Mouse (Mus musculus) forebrain, postnatal 0 days (tissue): ENCODE data around the gene Car4. TPM values are rescaled to one million over a fixed set of nuclear protein-coding genes. Genes with fewer than 3 reads are reported as not detected.

Source experiments
- ATAC-seq: fragments of 200-750 bp; cut with Nextera tagmentation; 2 replicates; pipeline ENCODE4 v1.8.0; 2017; ENCODE audit warnings: mild to moderate bottlenecking, moderate library complexity
- DNase-seq: peaks from one replicate; pipeline ENCODE4 v3.0.0-alpha.2; 2015
- H3K27ac ChIP-seq: fragments of 300-500 bp; sonication (generic); 2 replicates; pipeline ENCODE4 v1.5.1; 2014; ENCODE audit warnings: low read depth, mild to moderate bottlenecking, antibody characterized with exemption, low read length, moderate library complexity, mixed read lengths
- H3K27me3 ChIP-seq: fragments of 300-500 bp; sonication (generic); 2 replicates; pipeline ENCODE4 v1.6.1; 2014; ENCODE audit warnings: mild to moderate bottlenecking, low read length, mixed read lengths; ENCODE audit not compliant: insufficient read depth
- H3K36me3 ChIP-seq: fragments of 300-500 bp; sonication (generic); 2 replicates; pipeline ENCODE4 v1.6.1; 2014; ENCODE audit warnings: mild to moderate bottlenecking, moderate library complexity; ENCODE audit not compliant: insufficient read depth
- H3K4me1 ChIP-seq: fragments of 300-500 bp; sonication (generic); 2 replicates; pipeline ENCODE4 v1.6.1; 2014; ENCODE audit warnings: antibody characterized with exemption; ENCODE audit not compliant: insufficient read depth
- H3K4me2 ChIP-seq: fragments of 300-500 bp; sonication (generic); 2 replicates; pipeline ENCODE4 v1.6.1; 2014; ENCODE audit warnings: low read depth, mild to moderate bottlenecking, moderate library complexity
- H3K4me3 ChIP-seq: fragments of 300-500 bp; sonication (generic); 2 replicates; pipeline ENCODE4 v1.5.1; 2014; ENCODE audit warnings: low read depth, low read length, mixed read lengths
- H3K9ac ChIP-seq: fragments of 300-500 bp; sonication (generic); 2 replicates; pipeline ENCODE4 v1.6.1; 2014; ENCODE audit warnings: mild to moderate bottlenecking
- H3K9me3 ChIP-seq: fragments of 300-500 bp; sonication (generic); 2 replicates; pipeline ENCODE4 v1.6.1; 2016; ENCODE audit warnings: low read length
- CTCF ChIP-seq: sonication (generic); IDR thresholded peaks from 2 replicates; pipeline ENCODE4 v1.5.1; 2016; ENCODE audit warnings: antibody characterized with exemption, control low read depth, low read depth
- WGBS: fragments of 180-500 bp; shearing (Covaris S2); extraction: QIAGEN DNeasy Blood & Tissue Kit; methylation state at CpG from one replicate; pipeline ENCODE4 v1.1.7; 2014; 5-methylcytosine and 5-hydroxymethylcytosine counted together
- polyA plus RNA-seq: library from polyadenylated mRNA; unstranded; fragments of >200 nt; fragmentation: Nextera tagmentation; extraction: Ambion mirVana; gene quantifications from 2 replicates; pipeline ENCODE4 v1.2.1, GENCODE M21; 2015
- total RNA-seq: library from RNA; depleted of rRNA; stranded (reverse); fragments of >200 nt; gene quantifications from 2 replicates; pipeline ENCODE4 v1.2.3, GENCODE M21; 2014; rRNA removed

The Car4 gene
- total and polyA plus RNA-seq, 2 experiments from 2014 or later = 4.2 to 12.8 TPM

GRCm38 (mm10) chr11:84985421-84985820 is 27.8 kb downstream of the Car4 start:
- no peak overlapping the region for H3K9ac ChIP-seq
- 93% methylated on average over 6 of the region's 6 CpGs for WGBS
- peaks cover 23% of the 10 kb centered on the region for H3K36me3 ChIP-seq
- no peak overlapping the region for H3K27ac ChIP-seq
- DNase-seq (no peak), ATAC-seq (no peak)
- no peak overlapping the region for H3K4me2 ChIP-seq
- TF ChIP-seq CTCF = no peak
- no peaks in the 10 kb centered on the region for H3K9me3 ChIP-seq
- no peak overlapping the region for H3K4me3 ChIP-seq
- no peaks in the 10 kb centered on the region for H3K4me1 ChIP-seq
- no peaks in the 10 kb centered on the region for H3K27me3 ChIP-seq

GRCm38 (mm10) chr11:84988341-84988919 is 30.8 kb downstream of the Car4 start:
- Histone ChIP-seq H3K4me1 (no peaks in the 10 kb centered on the region), H3K36me3 (peaks cover 45% of the 10 kb centered on the region), H3K4me3 (no peak overlapping the region), H3K27me3 (no peaks in the 10 kb centered on the region), H3K9me3 (no peaks in the 10 kb centered on the region), H3K27ac (no peak overlapping the region), H3K9ac (no peak overlapping the region), H3K4me2 (no peak overlapping the region)
- 89% methylated on average over 3 of the region's 3 CpGs for WGBS
- TF ChIP-seq CTCF = no peak
- DNase-seq = no peak
- ATAC-seq = no peak

GRCm38 (mm10) chr11:84992996-84993395 is 35.4 kb downstream of the Car4 start:
- Histone ChIP-seq H3K27me3 (no peaks in the 10 kb centered on the region), H3K4me1 (no peaks in the 10 kb centered on the region), H3K9ac (no peak overlapping the region), H3K4me3 (no peak overlapping the region), H3K27ac (no peak overlapping the region), H3K9me3 (no peaks in the 10 kb centered on the region), H3K36me3 (peaks cover 50% of the 10 kb centered on the region), H3K4me2 (no peak overlapping the region)
- DNase-seq (no peak), ATAC-seq (no peak)
- WGBS = 91% methylated on average over 1 of the region's 1 CpGs
- 0 out of 2 replicates have a peak, but pooled peaks have one; percentile 13 for TF ChIP-seq CTCF

DNA sequence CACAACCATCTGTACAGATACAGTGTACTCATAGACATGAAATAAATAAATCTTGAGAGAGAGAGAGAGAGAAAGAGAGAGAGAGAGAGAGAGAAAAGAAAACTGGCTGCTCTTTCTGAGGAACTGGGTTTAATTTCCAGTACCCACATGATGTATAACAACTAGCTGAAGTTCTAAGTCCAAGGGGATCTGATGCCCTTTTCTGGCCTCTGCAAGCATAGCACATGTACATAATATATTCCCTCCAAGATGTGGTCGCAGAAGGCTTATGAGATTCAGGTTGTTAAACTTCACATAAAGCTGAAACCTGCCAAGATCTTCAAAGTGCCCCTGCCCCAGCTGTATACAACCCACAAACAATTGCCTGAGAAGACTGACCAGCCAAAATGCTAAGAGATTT is 37.7 kb downstream of the Car4 start:
- ATAC-seq = no peak
- no peak overlapping the region for H3K4me2 ChIP-seq
- H3K9ac ChIP-seq = no peak overlapping the region
- TF ChIP-seq CTCF = no peak
- no peak overlapping the region for H3K27ac ChIP-seq
- no peaks in the 10 kb centered on the region for H3K4me1 ChIP-seq
- DNase-seq = no peak
- 94% methylated on average over 1 of the region's 1 CpGs for WGBS
- H3K4me3 ChIP-seq = no peak overlapping the region
- peaks cover 45% of the 10 kb centered on the region for H3K36me3 ChIP-seq
- H3K27me3 ChIP-seq = no peaks in the 10 kb centered on the region
- no peaks in the 10 kb centered on the region for H3K9me3 ChIP-seq

- TF ChIP-seq CTCF = no peak
- Histone ChIP-seq H3K9me3 (no peaks in the 10 kb centered on the region), H3K4me1 (no peaks in the 10 kb centered on the region), H3K36me3 (peaks cover 33% of the 10 kb centered on the region), H3K27me3 (no peaks in the 10 kb centered on the region), H3K4me3 (no peak overlapping the region), H3K4me2 (no peak overlapping the region), H3K9ac (no peak overlapping the region), H3K27ac (no peak overlapping the region)
- ATAC-seq (no peak), DNase-seq (no peak)
- WGBS = 94% methylated on average over 3 of the region's 3 CpGs
Measured at GRCm38 (mm10) chr11:85003566-85003965, 46.0 kb downstream of the Car4 start.

DNA sequence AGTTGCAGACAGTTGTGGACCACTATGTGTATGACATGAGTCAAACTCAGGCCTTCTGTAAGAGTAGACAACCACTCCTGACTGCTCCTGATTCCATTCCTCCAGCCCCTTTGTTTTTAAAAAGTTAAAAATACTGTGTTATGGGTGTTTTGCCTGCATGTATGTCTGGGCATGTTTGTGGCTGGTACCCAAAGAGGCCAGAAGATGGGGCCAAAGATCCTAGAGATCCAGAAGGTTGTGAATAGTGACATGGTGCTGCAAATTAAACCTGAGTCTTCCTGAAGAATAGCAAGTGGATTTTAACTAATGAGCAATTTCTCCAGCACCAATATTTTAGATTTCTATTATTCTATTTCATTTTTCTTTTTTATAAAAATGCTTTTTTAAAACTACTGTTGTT is 55.5 kb downstream of the Car4 start:
- Histone ChIP-seq H3K27me3 (no peaks in the 10 kb centered on the region), H3K9me3 (no peaks in the 10 kb centered on the region), H3K9ac (no peak overlapping the region), H3K36me3 (peaks cover 31% of the 10 kb centered on the region), H3K4me1 (no peaks in the 10 kb centered on the region), H3K4me3 (no peak overlapping the region), H3K4me2 (no peak overlapping the region), H3K27ac (no peak overlapping the region)
- no peak for TF ChIP-seq CTCF
- DNase-seq = peak; percentile 7
- ATAC-seq = no peak

Other genes with a start within 250 kb of the Car4 start
- 14.6 and 18.2 TPM in 2 replicates for gene Mrm1, start 138.3 kb upstream of the Car4 start, total RNA-seq
- gene Mrm1, start 138.3 kb upstream of the Car4 start, polyA plus RNA-seq = 12.1 and 12.8 TPM in 2 replicates
- gene Dhrs11, start 128.8 kb upstream of the Car4 start, total RNA-seq = 4.8 and 8.3 TPM in 2 replicates
- gene Dhrs11, start 128.8 kb upstream of the Car4 start, polyA plus RNA-seq = 7.8 TPM in 2 replicates
- 58.4 and 70.8 TPM in 2 replicates for gene Ggnbp2, start 87.0 kb upstream of the Car4 start, total RNA-seq
- gene Ggnbp2, start 87.0 kb upstream of the Car4 start, polyA plus RNA-seq = 47.6 and 68.2 TPM in 2 replicates
- 7.5 TPM in 2 replicates for gene Myo19, start 77.6 kb upstream of the Car4 start, total RNA-seq
- 3.0 and 3.6 TPM in 2 replicates for gene Myo19, start 77.6 kb upstream of the Car4 start, polyA plus RNA-seq
- gene Pigw, start 77.5 kb upstream of the Car4 start, total RNA-seq = 2.8 and 3.3 TPM in 2 replicates
- 1.3 and 2.3 TPM in 2 replicates for gene Pigw, start 77.5 kb upstream of the Car4 start, polyA plus RNA-seq
- 40.0 and 50.7 TPM in 2 replicates for gene Znhit3, start 41.4 kb upstream of the Car4 start, total RNA-seq
- gene Znhit3, start 41.4 kb upstream of the Car4 start, polyA plus RNA-seq = 83.9 and 96.1 TPM in 2 replicates
- gene Usp32, start 182.4 kb downstream of the Car4 start, total RNA-seq = 42.4 and 44.4 TPM in 2 replicates
- 5.4 and 7.6 TPM in 2 replicates for gene Usp32, start 182.4 kb downstream of the Car4 start, polyA plus RNA-seq
- 2.8 TPM in 1 of 2 replicates, not detected in the other for gene 1700125H20Rik, start 212.6 kb downstream of the Car4 start, total RNA-seq
- gene 1700125H20Rik, start 212.6 kb downstream of the Car4 start, polyA plus RNA-seq = 3.4 and 4.6 TPM in 2 replicates